Mouse (Mus musculus) hindbrain, embryonic 15.5 days (tissue): ENCODE data around the gene Hnrnpa3. TPM values are rescaled to one million over a fixed set of nuclear protein-coding genes. Genes with fewer than 3 reads are reported as not detected.
"Not testable (repeated sequence)": the region's sequence is repeated elsewhere in the genome, so short reads cannot be mapped to it uniquely, and the experiment has no call there.

ENCODE experiments used
- ATAC-seq: fragments of 200-750 bp; cut with Nextera tagmentation; 2 replicates; pipeline ENCODE4 v1.8.0; 2017; ENCODE audit warnings: low read depth, moderate number of reproducible peaks, moderate TSS enrichment; ENCODE audit not compliant: low FRiP score
- H3K27ac ChIP-seq: fragments of 300-500 bp; sonication (generic); replicated peaks from 2 replicates; pipeline ENCODE4 v1.5.1; 2015; ENCODE audit warnings: mild to moderate bottlenecking, inconsistent platforms
- H3K27me3 ChIP-seq: fragments of 300-500 bp; sonication (generic); 2 replicates; pipeline ENCODE4 v1.6.1; 2015; ENCODE audit warnings: control low read depth, inconsistent platforms
- H3K36me3 ChIP-seq: fragments of 300-500 bp; sonication (generic); 2 replicates; pipeline ENCODE4 v1.6.1; 2015; ENCODE audit warnings: control low read depth, inconsistent platforms
- H3K4me1 ChIP-seq: fragments of 300-500 bp; sonication (generic); replicated peaks from 2 replicates; pipeline ENCODE4 v1.6.1; 2015; ENCODE audit warnings: control low read depth, inconsistent platforms
- H3K4me2 ChIP-seq: fragments of 300-500 bp; sonication (generic); 2 replicates; pipeline ENCODE4 v1.6.1; 2015; ENCODE audit warnings: moderate library complexity, mild to moderate bottlenecking, inconsistent platforms
- H3K4me3 ChIP-seq: fragments of 300-500 bp; sonication (generic); 2 replicates; pipeline ENCODE4 v1.5.1; 2015; ENCODE audit warnings: mild to moderate bottlenecking, inconsistent platforms
- H3K9ac ChIP-seq: fragments of 300-500 bp; sonication (generic); 2 replicates; pipeline ENCODE4 v1.6.1; 2015; ENCODE audit warnings: inconsistent platforms
- H3K9me3 ChIP-seq: fragments of 300-500 bp; sonication (generic); 2 replicates; pipeline ENCODE4 v1.6.1; 2016; ENCODE audit warnings: control low read depth, inconsistent platforms
- WGBS: fragments of 180-500 bp; shearing (Covaris S2); methylation state at CpG from one replicate; pipeline ENCODE4 v1.1.7; 2015; 5-methylcytosine and 5-hydroxymethylcytosine counted together
- polyA plus RNA-seq: library from polyadenylated mRNA; unstranded; fragments of >200 nt; fragmentation: Nextera tagmentation; extraction: Ambion mirVana; gene quantifications from 2 replicates; pipeline ENCODE4 v1.2.1, GENCODE M21; 2015

The Hnrnpa3 gene
- polyA plus RNA-seq = 184 and 186 TPM in 2 replicates

DNA sequence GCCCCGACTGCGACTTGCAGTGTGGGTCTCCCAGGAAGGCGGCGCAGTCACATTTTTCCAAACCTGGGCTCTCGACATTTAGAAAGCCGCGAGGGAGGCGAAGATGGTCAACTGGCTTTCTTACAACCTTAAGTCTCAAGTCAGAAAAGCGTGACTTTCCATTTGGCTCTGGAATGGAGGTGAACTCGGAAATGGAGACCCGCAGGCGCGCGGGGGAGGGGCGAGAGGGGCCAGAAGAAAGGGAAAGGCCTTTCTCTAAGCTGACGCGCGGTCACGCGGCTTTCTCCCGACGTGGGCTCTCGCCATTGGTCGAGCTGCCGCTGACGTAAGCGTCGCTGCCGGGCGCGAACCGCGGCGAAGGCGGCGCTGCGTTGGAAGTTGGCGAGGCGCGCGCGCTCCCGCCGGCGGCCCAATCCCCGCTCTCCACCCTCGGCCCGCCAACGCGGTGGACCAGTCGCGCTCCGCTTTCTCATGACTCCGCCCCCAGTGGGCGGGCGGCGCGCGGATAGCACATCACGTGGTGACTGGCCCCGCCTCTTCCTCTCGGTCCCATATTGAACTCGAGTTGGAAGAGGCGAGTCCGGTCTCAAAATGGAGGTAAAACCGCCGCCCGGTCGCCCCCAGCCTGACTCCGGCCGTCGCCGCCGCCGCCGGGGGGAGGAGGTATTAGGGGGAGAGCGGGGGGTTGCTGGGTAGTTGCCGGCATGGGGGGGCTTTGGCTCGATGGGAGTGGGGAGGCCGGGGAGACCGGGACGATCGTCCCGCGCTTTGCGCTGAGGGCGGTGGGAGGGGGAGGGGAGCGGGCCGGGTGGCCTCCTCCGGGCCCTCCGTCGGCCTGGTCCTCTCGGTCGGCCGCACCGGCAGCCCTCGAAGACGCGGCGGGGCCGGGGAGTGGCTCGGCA is at the start of gene Hnrnpa3:
Gene Hnrnpa3 (plus strand): TSS at position 535 of the 902 bp plus-strand sequence.
- H3K9me3 ChIP-seq = no peaks in the 10 kb centered on the region
- H3K4me1 ChIP-seq = peaks cover 22% of the 10 kb centered on the region
- H3K27me3 ChIP-seq = no peaks in the 10 kb centered on the region
- under 1% methylated on average over 80 of the region's 102 CpGs for WGBS
- peak within 1 kb of the TSS; percentile 92 for H3K4me2 ChIP-seq
- ATAC-seq = peak; percentile 97
- H3K4me3 ChIP-seq = peak within 1 kb of the TSS; percentile 91
- H3K36me3 ChIP-seq = peaks cover 17% of the 10 kb centered on the region
- peak within 1 kb of the TSS; percentile 95 for H3K9ac ChIP-seq
- peak within 1 kb of the TSS; percentile 99 for H3K27ac ChIP-seq

DNA sequence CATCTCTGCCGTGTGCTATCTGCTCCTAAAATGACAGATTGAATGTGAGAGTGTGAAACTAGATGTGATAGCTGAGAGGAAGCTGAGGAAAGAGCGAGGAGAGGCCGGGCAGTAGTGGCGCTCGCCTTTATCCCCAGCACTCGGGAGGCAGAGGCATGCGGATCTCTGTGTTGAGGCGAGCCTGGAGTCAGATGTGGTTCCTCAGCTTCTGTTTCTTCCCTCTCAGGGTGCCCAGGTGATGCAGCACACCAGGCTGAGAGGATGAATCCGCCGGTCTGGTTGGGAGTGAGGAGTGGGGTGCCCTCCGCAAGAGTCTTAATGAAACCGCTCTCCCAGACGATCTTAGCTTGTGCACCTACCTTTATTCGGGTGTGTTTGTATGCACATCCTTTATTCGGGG is 49.1 kb upstream of the Hnrnpa3 start:
- no peaks in the 10 kb centered on the region for H3K9me3 ChIP-seq
- H3K27ac ChIP-seq = no peak overlapping the region
- H3K4me2 ChIP-seq = peak overlapping the region; percentile 54
- no peaks in the 10 kb centered on the region for H3K36me3 ChIP-seq
- H3K4me1 ChIP-seq = peaks cover 11% of the 10 kb centered on the region; the same call in 1 of the 2 replicates
- H3K9ac ChIP-seq = peak overlapping the region; percentile 21; the same call in 1 of the 2 replicates
- peaks cover 11% of the 10 kb centered on the region for H3K27me3 ChIP-seq
- ATAC-seq = no peak
- 70% methylated on average over 15 of the region's 15 CpGs for WGBS
- peak overlapping the region; percentile 22 for H3K4me3 ChIP-seq

DNA sequence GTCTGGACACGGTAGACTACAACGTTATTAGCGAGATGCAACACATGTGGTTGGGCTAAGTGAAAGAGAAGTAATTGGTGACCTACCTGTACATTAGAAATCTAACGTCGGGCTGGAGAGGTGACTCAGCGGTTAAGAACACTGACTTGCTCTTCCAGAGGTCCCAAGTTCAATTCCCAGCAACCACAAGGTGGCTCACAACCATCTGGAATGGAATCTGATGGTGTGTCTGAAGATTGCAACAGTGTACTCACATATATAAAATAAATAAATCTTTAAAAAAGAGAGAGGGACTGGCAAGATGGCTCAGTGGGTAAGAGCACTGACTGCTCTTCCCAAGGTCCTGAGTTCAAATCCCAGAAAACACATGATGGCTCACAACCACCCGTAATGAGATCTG is 48.5 kb upstream of the Hnrnpa3 start:
- H3K9ac ChIP-seq, H3K9me3 ChIP-seq, H3K36me3 ChIP-seq, H3K4me2 ChIP-seq, ATAC-seq, H3K27ac ChIP-seq, H3K4me3 ChIP-seq: not testable (repeated sequence)
- Histone ChIP-seq H3K4me1 (peaks cover 11% of the 10 kb centered on the region; the same call in 1 of the 2 replicates), H3K27me3 (peaks cover 11% of the 10 kb centered on the region)
- WGBS = 89% methylated on average over 7 of the region's 7 CpGs

DNA sequence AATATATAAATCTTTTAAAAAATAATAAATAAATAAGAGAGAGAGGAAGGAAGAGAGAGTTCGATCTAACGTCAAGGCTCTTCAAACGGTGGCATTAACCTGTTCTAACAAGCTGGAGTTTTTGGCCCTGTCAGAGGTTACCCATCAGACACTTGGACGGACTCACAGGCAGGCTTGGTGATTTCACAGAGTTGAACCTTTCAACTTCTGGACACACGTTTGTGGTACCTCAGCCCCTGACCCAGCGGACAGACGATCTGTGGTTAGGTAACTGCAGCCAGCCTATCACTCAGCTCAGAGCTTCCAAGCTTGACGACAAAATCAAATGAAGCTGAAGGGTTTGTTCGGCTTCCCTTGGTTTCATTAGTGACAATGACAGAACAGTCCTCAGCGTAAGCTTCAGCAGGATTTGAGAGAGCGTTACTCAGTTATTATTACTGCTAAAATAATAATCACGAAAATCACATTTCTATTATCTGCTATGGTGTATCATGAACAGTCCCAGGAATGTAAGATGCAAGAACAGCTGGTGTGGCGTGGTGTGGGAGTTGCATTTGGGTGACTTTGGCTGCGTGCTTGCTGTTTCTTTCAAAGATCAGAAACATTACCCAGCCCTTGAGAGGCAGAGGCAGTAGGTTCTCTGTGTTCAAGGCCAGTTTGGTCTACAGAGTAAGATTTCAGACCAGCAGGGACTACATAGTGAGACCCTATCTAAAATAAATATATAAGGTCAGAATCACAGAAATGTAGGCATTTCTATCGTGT is 47.8 kb upstream of the Hnrnpa3 start:
- Histone ChIP-seq H3K4me3 (no peak overlapping the region), H3K36me3 (no peaks in the 10 kb centered on the region), H3K4me2 (no peak overlapping the region), H3K4me1 (peaks cover 11% of the 10 kb centered on the region; the same call in 1 of the 2 replicates), H3K27ac (no peak overlapping the region), H3K9ac (no peak overlapping the region), H3K9me3 (no peaks in the 10 kb centered on the region), H3K27me3 (peaks cover 11% of the 10 kb centered on the region)
- 86% methylated on average over 15 of the region's 15 CpGs for WGBS
- no peak for ATAC-seq

DNA sequence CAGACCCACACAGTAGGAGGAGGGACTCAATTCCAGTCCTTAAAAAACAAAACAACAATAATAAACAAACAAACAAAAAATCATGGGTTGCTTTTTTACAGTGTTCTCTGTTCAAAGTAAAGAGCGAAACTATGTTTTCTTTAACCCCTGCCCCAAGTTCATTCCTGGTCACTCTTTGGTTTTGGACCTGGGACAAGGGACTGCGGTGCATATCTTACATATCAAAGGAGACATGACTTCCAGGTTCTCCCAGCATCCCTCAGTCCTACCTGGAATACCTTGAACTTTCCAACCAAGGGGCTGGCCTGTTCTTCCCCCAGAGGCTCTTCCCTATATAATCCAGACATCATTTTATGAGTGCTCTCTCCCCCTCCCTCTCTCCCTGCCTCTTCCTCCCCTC is 47.1 kb upstream of the Hnrnpa3 start:
- Histone ChIP-seq H3K9ac (no peak overlapping the region), H3K4me2 (no peak overlapping the region), H3K27ac (no peak overlapping the region), H3K4me1 (peaks cover 11% of the 10 kb centered on the region; the same call in 1 of the 2 replicates), H3K36me3 (no peaks in the 10 kb centered on the region), H3K9me3 (no peaks in the 10 kb centered on the region), H3K4me3 (no peak overlapping the region), H3K27me3 (peaks cover 11% of the 10 kb centered on the region)
- 88% methylated on average over 2 of the region's 2 CpGs for WGBS
- no peak for ATAC-seq

DNA sequence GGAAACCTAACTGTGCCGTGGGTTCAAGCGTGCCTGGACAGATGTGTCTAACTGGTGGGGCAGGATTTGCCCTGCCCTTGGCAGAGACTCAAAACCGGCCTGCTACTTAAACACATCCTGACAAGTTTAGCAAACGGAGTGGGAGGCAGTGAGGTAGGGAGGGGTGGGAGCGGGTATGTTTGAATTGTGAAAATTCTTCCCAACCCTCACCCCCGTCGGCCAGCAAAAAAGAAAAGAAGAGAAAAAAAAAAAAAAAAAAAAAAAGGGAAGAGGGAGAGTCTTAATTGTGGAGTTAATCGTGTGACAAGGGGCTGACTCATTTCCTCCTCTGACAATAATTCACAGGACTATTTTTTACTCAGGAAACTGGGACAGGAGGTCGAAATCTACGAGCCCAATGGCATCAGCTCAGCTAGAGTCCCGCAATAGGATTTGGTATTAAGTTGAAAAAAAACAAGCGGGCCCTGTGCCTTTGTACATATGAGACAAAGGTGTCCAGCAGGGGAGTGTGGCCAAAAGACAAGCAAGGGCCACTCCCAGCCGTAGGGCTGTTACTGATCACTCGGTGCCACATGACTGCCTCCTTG is 46.0 kb upstream of the Hnrnpa3 start:
- WGBS = 18% methylated on average over 14 of the region's 14 CpGs
- no peaks in the 10 kb centered on the region for H3K9me3 ChIP-seq
- no peak overlapping the region for H3K9ac ChIP-seq
- H3K4me1 ChIP-seq = peaks cover 11% of the 10 kb centered on the region; the same call in 1 of the 2 replicates
- no peak overlapping the region for H3K27ac ChIP-seq
- no peak for ATAC-seq
- H3K4me3 ChIP-seq = no peak overlapping the region
- H3K36me3 ChIP-seq = no peaks in the 10 kb centered on the region
- H3K27me3 ChIP-seq = peaks cover 11% of the 10 kb centered on the region
- H3K4me2 ChIP-seq = no peak overlapping the region

DNA sequence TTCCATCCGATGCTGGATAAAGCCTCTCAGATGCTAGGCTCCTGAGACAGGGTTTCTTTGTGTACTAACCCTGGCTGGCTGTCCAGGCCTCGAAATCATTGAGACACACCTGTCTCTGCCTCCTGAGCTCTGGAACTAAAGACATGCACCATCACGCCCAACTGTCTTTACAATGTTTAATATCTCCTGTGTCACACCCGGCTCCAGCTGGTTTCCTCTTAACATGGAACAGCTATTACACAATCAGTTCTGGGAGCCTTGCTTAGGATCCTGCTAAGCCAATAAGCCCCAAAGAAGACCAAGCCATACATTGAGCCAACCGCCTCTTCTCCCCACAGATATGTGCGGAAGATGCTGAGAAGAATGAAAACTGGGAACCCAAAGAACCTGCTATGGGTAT is 44.5 kb upstream of the Hnrnpa3 start:
- ATAC-seq = no peak

DNA sequence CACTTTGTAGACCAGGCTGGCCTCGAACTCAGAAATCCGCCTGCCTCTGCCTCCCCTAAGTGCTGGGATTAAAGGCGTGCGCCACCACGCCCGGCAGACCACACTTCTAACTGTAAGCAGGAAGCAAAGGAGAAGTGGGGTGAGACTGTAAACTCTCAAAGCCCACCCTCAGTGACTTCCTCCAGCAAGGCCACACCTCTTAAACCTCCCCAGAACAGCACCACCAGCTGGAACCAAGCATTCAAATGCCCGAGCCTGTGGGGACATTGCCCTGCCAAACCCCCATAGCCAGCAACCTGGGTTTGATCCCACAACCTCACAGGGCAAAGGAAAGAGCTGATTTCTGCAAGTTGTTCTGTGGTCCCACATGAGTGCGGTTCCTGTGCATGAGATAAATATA is 42.1 kb upstream of the Hnrnpa3 start:
- Histone ChIP-seq H3K9me3 (no peaks in the 10 kb centered on the region), H3K4me1 (no peaks in the 10 kb centered on the region), H3K4me3 (no peak overlapping the region), H3K27me3 (no peaks in the 10 kb centered on the region), H3K27ac (no peak overlapping the region), H3K4me2 (no peak overlapping the region), H3K9ac (no peak overlapping the region), H3K36me3 (no peaks in the 10 kb centered on the region)
- WGBS = 93% methylated on average over 8 of the region's 8 CpGs
- no peak for ATAC-seq

More for the DNA sequence above, 44.5 kb upstream of the Hnrnpa3 start:
- no peak overlapping the region for H3K9ac ChIP-seq
- peaks cover 7% of the 10 kb centered on the region for H3K27me3 ChIP-seq
- 97% methylated on average over 6 of the region's 6 CpGs for WGBS
- no peaks in the 10 kb centered on the region for H3K9me3 ChIP-seq
- H3K4me2 ChIP-seq = no peak overlapping the region
- H3K27ac ChIP-seq = no peak overlapping the region
- H3K36me3 ChIP-seq = no peaks in the 10 kb centered on the region
- peaks cover 4% of the 10 kb centered on the region; the same call in 1 of the 2 replicates for H3K4me1 ChIP-seq
- H3K4me3 ChIP-seq = no peak overlapping the region

DNA sequence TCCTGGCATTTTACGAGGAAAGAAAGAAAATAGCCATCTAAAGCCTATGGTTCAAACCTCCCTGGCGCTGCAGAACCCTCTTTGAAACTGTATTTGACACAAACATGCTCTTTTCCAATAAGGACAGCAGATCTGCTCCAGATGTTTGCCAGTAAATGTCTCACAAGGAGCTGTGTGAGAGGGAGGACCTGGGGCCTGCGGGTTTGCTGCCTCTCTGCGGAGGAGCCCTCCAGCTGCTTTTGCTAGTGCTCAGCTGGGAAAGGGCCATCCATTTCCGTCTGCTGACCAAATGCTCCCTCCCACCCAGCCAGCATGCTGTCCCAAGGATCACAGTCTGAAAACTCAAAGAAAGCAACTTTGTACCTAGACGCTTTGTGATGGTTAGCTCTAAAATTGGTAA is 40.3 kb upstream of the Hnrnpa3 start:
- no peaks in the 10 kb centered on the region for H3K27me3 ChIP-seq
- H3K4me2 ChIP-seq = no peak overlapping the region
- no peaks in the 10 kb centered on the region for H3K36me3 ChIP-seq
- no peak overlapping the region for H3K27ac ChIP-seq
- H3K4me3 ChIP-seq = no peak overlapping the region
- WGBS = 68% methylated on average over 6 of the region's 6 CpGs
- no peak for ATAC-seq
- H3K9me3 ChIP-seq = no peaks in the 10 kb centered on the region
- no peaks in the 10 kb centered on the region for H3K4me1 ChIP-seq
- H3K9ac ChIP-seq = no peak overlapping the region

DNA sequence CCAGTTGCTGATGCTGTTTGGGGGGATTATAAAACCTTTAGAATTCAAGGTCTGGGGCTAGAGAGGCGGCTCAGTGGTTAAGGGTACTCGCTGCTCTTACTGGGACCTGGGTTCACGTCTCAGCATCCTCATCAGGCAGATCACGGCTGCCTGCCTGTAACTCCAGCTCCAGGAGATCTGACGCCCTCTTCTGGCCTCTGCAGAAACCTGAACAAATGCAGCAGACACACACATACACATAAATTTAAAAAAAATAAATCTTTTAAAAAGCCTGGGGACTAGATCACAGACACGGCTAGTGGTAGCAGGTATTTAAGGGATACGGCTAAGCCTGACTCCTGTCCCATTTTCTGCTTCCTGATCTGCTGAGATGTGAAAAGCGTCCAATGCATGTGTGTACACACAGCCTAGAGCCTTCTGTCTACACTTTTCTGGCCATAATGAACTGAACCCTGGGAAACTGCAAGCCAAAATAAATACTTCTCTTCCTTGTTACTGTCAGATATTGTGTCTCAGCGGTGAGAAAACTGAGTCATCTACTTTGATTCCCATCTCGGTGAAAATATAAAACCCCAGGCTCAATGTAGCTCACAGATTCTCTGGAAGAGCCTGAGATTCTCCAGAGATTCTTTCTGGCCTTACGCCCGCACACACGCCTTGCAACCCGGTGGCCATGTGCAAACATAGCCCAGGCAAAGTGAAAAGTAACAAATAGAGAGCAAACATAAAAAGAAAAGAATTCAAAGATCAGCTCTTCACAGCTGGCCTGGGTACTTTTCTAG is 37.0 kb upstream of the Hnrnpa3 start:
- 89% methylated on average over 14 of the region's 14 CpGs for WGBS
- Histone ChIP-seq H3K4me2 (no peak overlapping the region), H3K27ac (no peak overlapping the region), H3K9me3 (no peaks in the 10 kb centered on the region), H3K9ac (no peak overlapping the region), H3K27me3 (no peaks in the 10 kb centered on the region), H3K4me3 (no peak overlapping the region), H3K4me1 (no peaks in the 10 kb centered on the region), H3K36me3 (no peaks in the 10 kb centered on the region)
- ATAC-seq = no peak

DNA sequence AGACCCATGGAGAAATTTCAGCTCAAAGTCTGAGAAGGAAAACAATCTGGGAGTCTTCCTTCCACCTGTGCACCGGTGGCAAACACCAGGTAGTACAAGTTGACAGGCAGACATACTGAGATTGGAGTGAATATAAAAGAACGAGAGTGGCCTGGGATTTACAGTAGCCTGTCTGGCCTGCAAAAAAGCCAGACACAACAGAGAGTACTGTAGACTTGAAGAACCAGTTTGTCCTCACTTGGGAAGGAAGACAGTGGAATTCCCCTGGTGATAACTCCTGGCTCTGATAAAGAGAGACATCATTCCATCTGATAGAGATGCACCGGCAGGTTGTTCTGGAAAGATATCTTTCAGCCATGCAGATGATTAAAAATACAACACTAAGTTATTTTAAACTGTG is 34.0 kb upstream of the Hnrnpa3 start:
- ATAC-seq = no peak

More for the DNA sequence above, 34.0 kb upstream of the Hnrnpa3 start:
- no peak overlapping the region for H3K27ac ChIP-seq
- no peaks in the 10 kb centered on the region for H3K36me3 ChIP-seq
- no peak overlapping the region for H3K4me2 ChIP-seq
- H3K27me3 ChIP-seq = no peaks in the 10 kb centered on the region
- H3K4me3 ChIP-seq = no peak overlapping the region
- 88% methylated on average over 3 of the region's 3 CpGs for WGBS
- H3K4me1 ChIP-seq = no peaks in the 10 kb centered on the region
- H3K9ac ChIP-seq = no peak overlapping the region
- no peaks in the 10 kb centered on the region for H3K9me3 ChIP-seq
